8 mouse cellular contexts compared by ENCODE assay signal in genomic region chr1:98047284-98048217, GRCm38 (mm10). TPM values are rescaled to one million over a fixed set of nuclear protein-coding genes. Genes with fewer than 3 reads are reported as not detected.
DNase-seq lines count a peak whose midpoint lies in the region; ATAC-seq and TF ChIP-seq lines count a peak whose summit lies in the region.

No protein-coding gene starts in this region.

- H3K4me2 ChIP-seq in heart, embryonic 13.5 days: no peak overlapping the region
- peak overlapping the region; percentile 35 for H3K4me2 ChIP-seq in forebrain, embryonic 13.5 days
- peak overlapping the region; percentile 42 for H3K4me2 ChIP-seq in neural tube, embryonic 13.5 days

- no peak for TF ChIP-seq CTCF in lung, adult 2 months (IDR thresholded peaks at IDR 0.05; ENCODE audit: insufficient read depth, low read length)

- no peaks in the 10 kb centered on the region for H3K36me3 ChIP-seq in heart, embryonic 13.5 days
- H3K36me3 ChIP-seq in forebrain, embryonic 13.5 days (ENCODE audit: poor library complexity, severe bottlenecking): no peaks in the 10 kb centered on the region
- no peaks in the 10 kb centered on the region for H3K36me3 ChIP-seq in neural tube, embryonic 13.5 days

- WGBS in heart, embryonic 13.5 days: 32% methylated on average over 10 of the region's 10 CpGs
- 19% methylated on average over 10 of the region's 10 CpGs for WGBS in forebrain, embryonic 13.5 days
- WGBS in neural tube, embryonic 13.5 days: 15% methylated on average over 10 of the region's 10 CpGs
- 58% methylated on average over 10 of the region's 10 CpGs for WGBS in lung, adult 2 months

- no peak for TF ChIP-seq POLR2A in lung, adult 2 months (IDR thresholded peaks at IDR 0.05; ENCODE audit: borderline replicate concordance, extremely low read depth, low read depth, low read length)

- peaks cover 17% of the 10 kb centered on the region for H3K4me1 ChIP-seq in heart, embryonic 13.5 days
- peaks cover 38% of the 10 kb centered on the region for H3K4me1 ChIP-seq in forebrain, embryonic 13.5 days
- peaks cover 27% of the 10 kb centered on the region for H3K4me1 ChIP-seq in neural tube, embryonic 13.5 days (replicated peaks)
- H3K4me1 ChIP-seq in lung, adult 2 months (ENCODE audit: control insufficient read depth, insufficient read depth, low read length): peaks cover 3% of the 10 kb centered on the region; the same call in 1 of the 2 replicates

- H3K9ac ChIP-seq in heart, embryonic 13.5 days: no peak overlapping the region
- no peak overlapping the region for H3K9ac ChIP-seq in forebrain, embryonic 13.5 days
- H3K9ac ChIP-seq in neural tube, embryonic 13.5 days: peak overlapping the region; percentile 45; the same call in 1 of the 2 replicates

- no peaks in the 10 kb centered on the region for H3K27me3 ChIP-seq in heart, embryonic 13.5 days (replicated peaks)
- H3K27me3 ChIP-seq in forebrain, embryonic 13.5 days: no peaks in the 10 kb centered on the region
- no peaks in the 10 kb centered on the region for H3K27me3 ChIP-seq in neural tube, embryonic 13.5 days

- H3K27ac ChIP-seq in heart, embryonic 13.5 days (replicated peaks): 0 out of 2 replicates have a peak overlapping the region, but pooled peaks have one; percentile 5
- peak overlapping the region; percentile 63 for H3K27ac ChIP-seq in forebrain, embryonic 13.5 days
- peak overlapping the region; percentile 79 for H3K27ac ChIP-seq in neural tube, embryonic 13.5 days (replicated peaks)

- H3K9me3 ChIP-seq in heart, embryonic 13.5 days: no peaks in the 10 kb centered on the region
- no peaks in the 10 kb centered on the region for H3K9me3 ChIP-seq in forebrain, embryonic 13.5 days (replicated peaks)
- no peaks in the 10 kb centered on the region for H3K9me3 ChIP-seq in neural tube, embryonic 13.5 days

- DNase-seq in heart, adult 18-20 months: no peak
- peak; percentile 24 to 42 for DNase-seq in layer of hippocampus, postnatal 14 days (ENCODE audit: low spot score in 2 of 2)
- no peak for DNase-seq in cerebellum, postnatal 36 days
- DNase-seq in lung, adult 2 months: no peak

- no peak overlapping the region for H3K4me3 ChIP-seq in heart, embryonic 13.5 days
- H3K4me3 ChIP-seq in forebrain, embryonic 13.5 days: no peak overlapping the region
- H3K4me3 ChIP-seq in neural tube, embryonic 13.5 days: peak overlapping the region; percentile 9; the same call in 1 of the 2 replicates
- no peak overlapping the region for H3K4me3 ChIP-seq in lung, adult 2 months (replicated peaks; ENCODE audit: extremely low read depth, low read depth, low read length)

- ATAC-seq in heart, embryonic 13.5 days (ENCODE audit: extremely low read depth, insufficient number of reproducible peaks, low FRiP score, low TSS enrichment): no peak; the same call in 1 of the 2 replicates
- peak; percentile 93 for ATAC-seq in forebrain, embryonic 13.5 days
- peak; percentile 96 for ATAC-seq in neural tube, embryonic 13.5 days (ENCODE audit: low read depth)
- no peak for ATAC-seq in megakaryocyte-erythroid progenitor cell, adult 5-6 weeks (replicated peaks; ENCODE audit: low FRiP score, low TSS enrichment, poor library complexity, severe bottlenecking)

RNA-seq across cellular contexts. Expression of gene Pam, which starts 47.9 kb away (rescaled TPM):
- polyA plus RNA-seq in heart, embryonic 13.5 days (2015; fragmentation: Nextera tagmentation; extraction: Ambion mirVana): 340 and 404 TPM in 2 replicates
- 100 to 1,000 TPM; 672 to 774 TPM for total RNA-seq in heart, adult 18-20 months (2021)
- 39.1 and 49.8 TPM in 2 replicates for polyA plus RNA-seq in forebrain, embryonic 13.5 days (2015; fragmentation: Nextera tagmentation; extraction: Ambion mirVana)
- total RNA-seq in layer of hippocampus, postnatal 14 days (2021): 100 to 1,000 TPM; 193 to 195 TPM
- 33.6 and 36.9 TPM in 2 replicates for polyA plus RNA-seq in neural tube, embryonic 13.5 days (2015; fragmentation: Nextera tagmentation; extraction: Ambion mirVana)
- polyA plus RNA-seq in lung, adult 2 months (2012; rRNA removed): 231 and 457 TPM in 2 replicates
- total RNA-seq in megakaryocyte-erythroid progenitor cell, adult 5-6 weeks (2014; fragmentation: Nextera tagmentation): 6.1 and 11.5 TPM in 2 replicates
- 19.7 and 22.3 TPM in 2 replicates for total RNA-seq in megakaryocyte-erythroid progenitor cell, adult 5-6 weeks (2017)

Comparison
In these comparisons a context has a peak if more than half of its experiments do, and no peak if none do; other contexts are left out.
1. ATAC-seq: peak in forebrain, embryonic 13.5 days (single experiment) and neural tube, embryonic 13.5 days (single experiment); none in heart, embryonic 13.5 days (single experiment) and megakaryocyte-erythroid progenitor cell, adult 5-6 weeks (single experiment).
2. H3K27ac ChIP-seq: peak in every context shown above with its lines; median percentile 79 in neural tube, embryonic 13.5 days; 63 in forebrain, embryonic 13.5 days; 5 in heart, embryonic 13.5 days.
3. DNase-seq: peak in layer of hippocampus, postnatal 14 days (2 of 2); none in heart, adult 18-20 months (0 of 2), cerebellum, postnatal 36 days (0 of 2) and lung, adult 2 months (single experiment).